Mouse (Mus musculus): ENCODE data around the gene Eef1b2. TPM values are rescaled to one million over a fixed set of nuclear protein-coding genes. Genes with fewer than 3 reads are reported as not detected.
A peak's percentile ranks its signal among the peaks of the same experiment; 100 is the strongest.
"Not testable (repeated sequence)": the region's sequence is repeated elsewhere in the genome, so short reads cannot be mapped to it uniquely, and the experiment has no call there.

The Eef1b2 gene
- total and polyA plus RNA-seq, 2 experiments from 2014 or later = 477 to 814 TPM

- no peak for ATAC-seq
- WGBS = 92% methylated on average over 4 of the region's 4 CpGs
- no peak overlapping the region for H3K4me3 ChIP-seq (ENCODE audit: low read depth, low read length)
- H3K9me3 ChIP-seq (ENCODE audit: low read length) = no peaks in the 10 kb centered on the region
- H3K4me1 ChIP-seq (ENCODE audit: insufficient read depth) = peaks cover 22% of the 10 kb centered on the region
- H3K9ac ChIP-seq = no peak overlapping the region
- H3K4me2 ChIP-seq (ENCODE audit: low read depth) = no peak overlapping the region
- TF ChIP-seq CTCF (IDR thresholded peaks at IDR 0.05; ENCODE audit: low read depth) = no peak
- no peaks in the 10 kb centered on the region for H3K27me3 ChIP-seq (ENCODE audit: insufficient read depth, low read length)
- H3K36me3 ChIP-seq (ENCODE audit: insufficient read depth) = peaks cover 16% of the 10 kb centered on the region; the same call in 1 of the 2 replicates
- DNase-seq = no peak
- H3K27ac ChIP-seq (ENCODE audit: low read depth, low read length) = no peak overlapping the region
Observed at GRCm38 (mm10) chr1:63180122-63180521, 3.5 kb downstream of the Eef1b2 start.

GRCm38 (mm10) chr1:63180575-63180974 is 4.0 kb downstream of the Eef1b2 start:
- ATAC-seq; H3K4me2 ChIP-seq (ENCODE audit: low read depth); H3K9me3 ChIP-seq (ENCODE audit: low read length); H3K27me3 ChIP-seq (ENCODE audit: insufficient read depth, low read length); H3K9ac ChIP-seq; DNase-seq; H3K27ac ChIP-seq (ENCODE audit: low read depth, low read length); H3K4me3 ChIP-seq (ENCODE audit: low read depth, low read length): not testable (repeated sequence)
- WGBS = 67% methylated on average over 4 of the region's 4 CpGs
- H3K4me1 ChIP-seq (ENCODE audit: insufficient read depth) = peaks cover 18% of the 10 kb centered on the region
- H3K36me3 ChIP-seq (ENCODE audit: insufficient read depth) = peaks cover 16% of the 10 kb centered on the region; the same call in 1 of the 2 replicates

- Histone ChIP-seq H3K4me3 (ENCODE audit: low read depth, low read length) (no peak overlapping the region), H3K27ac (ENCODE audit: low read depth, low read length) (no peak overlapping the region), H3K4me1 (ENCODE audit: insufficient read depth) (peaks cover 15% of the 10 kb centered on the region), H3K9me3 (ENCODE audit: low read length) (no peaks in the 10 kb centered on the region), H3K36me3 (ENCODE audit: insufficient read depth) (peaks cover 16% of the 10 kb centered on the region; the same call in 1 of the 2 replicates), H3K27me3 (ENCODE audit: insufficient read depth, low read length) (no peaks in the 10 kb centered on the region), H3K9ac (no peak overlapping the region), H3K4me2 (ENCODE audit: low read depth) (no peak overlapping the region)
- WGBS = 6% methylated on average over 3 of the region's 3 CpGs
- TF ChIP-seq CTCF (IDR thresholded peaks at IDR 0.05; ENCODE audit: low read depth) = peak; percentile 93
- DNase-seq (peak; percentile 96), ATAC-seq (peak; percentile 88)
Observed at GRCm38 (mm10) chr1:63181019-63181418, 4.4 kb downstream of the Eef1b2 start.

- Histone ChIP-seq H3K9me3 (ENCODE audit: low read length) (no peaks in the 10 kb centered on the region), H3K4me3 (ENCODE audit: low read depth, low read length) (no peak overlapping the region), H3K27ac (ENCODE audit: low read depth, low read length) (no peak overlapping the region), H3K4me1 (ENCODE audit: insufficient read depth) (peaks cover 15% of the 10 kb centered on the region), H3K27me3 (ENCODE audit: insufficient read depth, low read length) (no peaks in the 10 kb centered on the region), H3K4me2 (ENCODE audit: low read depth) (no peak overlapping the region), H3K36me3 (ENCODE audit: insufficient read depth) (peaks cover 16% of the 10 kb centered on the region; the same call in 1 of the 2 replicates), H3K9ac (no peak overlapping the region)
- WGBS = 92% methylated on average over 1 of the region's 1 CpGs
- ATAC-seq (no peak), DNase-seq (no peak)
- no peak for TF ChIP-seq CTCF (IDR thresholded peaks at IDR 0.05; ENCODE audit: low read depth)
Observed at GRCm38 (mm10) chr1:63181480-63181879, 4.9 kb downstream of the Eef1b2 start.

- peak; percentile 20 for DNase-seq
- no peak for ATAC-seq
- H3K36me3 ChIP-seq (ENCODE audit: insufficient read depth) = peaks cover 16% of the 10 kb centered on the region; the same call in 1 of the 2 replicates
- no peak overlapping the region for H3K4me2 ChIP-seq (ENCODE audit: low read depth)
- no peaks in the 10 kb centered on the region for H3K27me3 ChIP-seq (ENCODE audit: insufficient read depth, low read length)
- WGBS = 68% methylated on average over 5 of the region's 5 CpGs
- no peak overlapping the region for H3K4me3 ChIP-seq (ENCODE audit: low read depth, low read length)
- no peak overlapping the region for H3K27ac ChIP-seq (ENCODE audit: low read depth, low read length)
- TF ChIP-seq CTCF (IDR thresholded peaks at IDR 0.05; ENCODE audit: low read depth) = no peak
- H3K9me3 ChIP-seq (ENCODE audit: low read length) = no peaks in the 10 kb centered on the region
- peaks cover 15% of the 10 kb centered on the region for H3K4me1 ChIP-seq (ENCODE audit: insufficient read depth)
- H3K9ac ChIP-seq = no peak overlapping the region
Observed at GRCm38 (mm10) chr1:63182212-63182611, 5.6 kb downstream of the Eef1b2 start.

- H3K36me3 ChIP-seq (ENCODE audit: insufficient read depth) = peaks cover 16% of the 10 kb centered on the region; the same call in 1 of the 2 replicates
- 55% methylated on average over 10 of the region's 10 CpGs for WGBS
- H3K9me3 ChIP-seq (ENCODE audit: low read length) = no peaks in the 10 kb centered on the region
- ATAC-seq (peak; percentile 12; the same call in 1 of the 2 replicates), DNase-seq (peak; percentile 87)
- no peak overlapping the region for H3K4me2 ChIP-seq (ENCODE audit: low read depth)
- no peaks in the 10 kb centered on the region for H3K27me3 ChIP-seq (ENCODE audit: insufficient read depth, low read length)
- peaks cover 13% of the 10 kb centered on the region for H3K4me1 ChIP-seq (ENCODE audit: insufficient read depth)
- H3K4me3 ChIP-seq (ENCODE audit: low read depth, low read length) = no peak overlapping the region
- TF ChIP-seq CTCF (IDR thresholded peaks at IDR 0.05; ENCODE audit: low read depth) = peak; percentile 84
- peak overlapping the region; percentile 47; the same call in 1 of the 2 replicates for H3K27ac ChIP-seq (ENCODE audit: low read depth, low read length)
- H3K9ac ChIP-seq = no peak overlapping the region
Observed at GRCm38 (mm10) chr1:63182636-63183270, 6.1 kb downstream of the Eef1b2 start.

- not testable (repeated sequence) for H3K4me3 ChIP-seq (ENCODE audit: low read depth, low read length); H3K27me3 ChIP-seq (ENCODE audit: insufficient read depth, low read length); H3K9ac ChIP-seq; H3K4me1 ChIP-seq (ENCODE audit: insufficient read depth); H3K9me3 ChIP-seq (ENCODE audit: low read length); DNase-seq; H3K36me3 ChIP-seq (ENCODE audit: insufficient read depth); H3K27ac ChIP-seq (ENCODE audit: low read depth, low read length); ATAC-seq; H3K4me2 ChIP-seq (ENCODE audit: low read depth)
- WGBS = 99% methylated on average over 6 of the region's 6 CpGs
Observed at GRCm38 (mm10) chr1:63185430-63185829, 8.8 kb downstream of the Eef1b2 start.
